Mouse (Mus musculus) MEL (cell line): ENCODE results near the gene Kmt5a. TPM values are rescaled to one million over a fixed set of nuclear protein-coding genes. Genes with fewer than 3 reads are reported as not detected.

Experiments used
- DNase-seq: peaks from one replicate; pipeline ENCODE4 v3.0.0; 2011; ENCODE audit warnings: low read depth, low spot score
- H3K27ac ChIP-seq: 2 replicates; pipeline ENCODE4 v1.5.1; 2012; ENCODE audit warnings: low read depth, mild to moderate bottlenecking, control low read depth, low read length, moderate library complexity; ENCODE audit not compliant: control insufficient read depth
- H3K27me3 ChIP-seq, 2 experiments: fragments of 150-350 bp in 1 of 2; sonication (generic) in 1 of 2; 2 replicates each; pipeline ENCODE4 v1.6.1; 2012; ENCODE audit warnings: low read length in 2 of 2, mild to moderate bottlenecking in 2 of 2, improper control_type of control experiment in 1 of 2, moderate library complexity in 1 of 2; ENCODE audit not compliant: insufficient read depth in 2 of 2, control insufficient read depth in 1 of 2
- H3K36me3 ChIP-seq, 2 experiments: 2 replicates each; pipeline ENCODE4 v1.6.1; 2012 to 2014; ENCODE audit warnings: low read length in 2 of 2, improper control_type of control experiment in 1 of 2, inconsistent platforms in 1 of 2, mild to moderate bottlenecking in 1 of 2; ENCODE audit not compliant: insufficient read depth in 2 of 2, control insufficient read depth in 1 of 2
- H3K4me1 ChIP-seq, 2 experiments: fragments of 150-350 bp in 1 of 2; sonication (generic) in 1 of 2; 2 replicates each; pipeline ENCODE4 v1.6.1; 2012; ENCODE audit warnings: low read length in 2 of 2, improper control_type of control experiment in 1 of 2, mild to moderate bottlenecking in 1 of 2; ENCODE audit not compliant: insufficient read depth in 2 of 2, control insufficient read depth in 1 of 2
- H3K4me3 ChIP-seq, 2 experiments: fragments of 150-350 bp in 1 of 2; sonication (generic) in 1 of 2; 2 replicates each; pipeline ENCODE4 v1.5.1; 2012; ENCODE audit warnings: low read depth in 2 of 2, low read length in 2 of 2, mild to moderate bottlenecking in 2 of 2, moderate library complexity in 2 of 2, control low read depth in 1 of 2, improper control_type of control experiment in 1 of 2; ENCODE audit not compliant: control insufficient read depth in 1 of 2, insufficient read depth in 1 of 2
- H3K79me2 ChIP-seq: 2 replicates; pipeline ENCODE4 v1.6.1; 2012; ENCODE audit warnings: mild to moderate bottlenecking, low read length, moderate library complexity; ENCODE audit not compliant: control insufficient read depth, poor library complexity, insufficient read depth
- H3K9ac ChIP-seq: 2 replicates; pipeline ENCODE4 v1.6.1; 2012; ENCODE audit warnings: low read depth, mild to moderate bottlenecking, control low read depth, low read length, moderate library complexity; ENCODE audit not compliant: control insufficient read depth, poor library complexity, severe bottlenecking
- H3K9me3 ChIP-seq: fragments of 150-350 bp; sonication (generic); replicated peaks from 2 replicates; pipeline ENCODE4 v1.6.1; 2012; ENCODE audit warnings: mild to moderate bottlenecking, low read length, improper control_type of control experiment, moderate library complexity; ENCODE audit not compliant: insufficient read depth
- CHD1 ChIP-seq: IDR thresholded peaks from 2 replicates; pipeline ENCODE4 v1.6.1; 2012; ENCODE audit warnings: low read depth, mild to moderate bottlenecking, inconsistent platforms, low read length, improper control_type of control experiment
- CTCF ChIP-seq, 3 experiments: IDR thresholded peaks in 2 of 3; conservative IDR thresholded peaks in 1 of 3; 2 replicates each; pipeline ENCODE4 v1.5.1; 2011 to 2012; ENCODE audit warnings: low read length in 3 of 3, low read depth in 2 of 3, mild to moderate bottlenecking in 2 of 3, improper control_type of control experiment in 1 of 3, inconsistent platforms in 1 of 3, mixed read lengths in 1 of 3, moderate library complexity in 1 of 3; ENCODE audit not compliant: control insufficient read depth in 1 of 3, insufficient read depth in 1 of 3, poor library complexity in 1 of 3, severe bottlenecking in 1 of 3
- E2F4 ChIP-seq: IDR thresholded peaks from 2 replicates; pipeline ENCODE4 v1.6.1; 2011; ENCODE audit warnings: low read depth, low read length, improper control_type of control experiment, borderline replicate concordance
- ELF1 ChIP-seq: IDR thresholded peaks from 2 replicates; pipeline ENCODE4 v1.6.1; 2014; ENCODE audit warnings: low read depth, mild to moderate bottlenecking, inconsistent platforms, low read length, improper control_type of control experiment, moderate library complexity
- EP300 ChIP-seq, 2 experiments: IDR thresholded peaks; 2 replicates each; pipeline ENCODE4 v1.6.1; 2011; ENCODE audit warnings: improper control_type of control experiment in 2 of 2, low read length in 2 of 2, low read depth in 1 of 2, mild to moderate bottlenecking in 1 of 2
- ETS1 ChIP-seq: IDR thresholded peaks from 2 replicates; pipeline ENCODE4 v1.6.1; 2012; ENCODE audit warnings: low read depth, mild to moderate bottlenecking, inconsistent platforms, low read length, improper control_type of control experiment, moderate library complexity
- GABPA ChIP-seq: IDR thresholded peaks from 2 replicates; pipeline ENCODE4 v1.6.1; 2012; ENCODE audit warnings: low read depth, mild to moderate bottlenecking, inconsistent platforms, low read length, improper control_type of control experiment, moderate library complexity
- GATA1 ChIP-seq: IDR thresholded peaks from 2 replicates; pipeline ENCODE4 v1.6.1; 2011; ENCODE audit warnings: low read depth, low read length, improper control_type of control experiment
- HCFC1 ChIP-seq: IDR thresholded peaks from 2 replicates; pipeline ENCODE4 v1.6.1; 2012; ENCODE audit warnings: low read depth, mild to moderate bottlenecking, inconsistent platforms, low read length, improper control_type of control experiment, moderate library complexity
- KAT2A ChIP-seq: conservative IDR thresholded peaks from 2 replicates; pipeline ENCODE4 v1.6.1; 2012; ENCODE audit warnings: low read depth, low read length, improper control_type of control experiment, inconsistent platforms
- MAX ChIP-seq: IDR thresholded peaks from 2 replicates; pipeline ENCODE4 v1.6.1; 2011; ENCODE audit warnings: low read length, improper control_type of control experiment
- NELFE ChIP-seq: IDR thresholded peaks from 2 replicates; pipeline ENCODE4 v1.6.1; 2011; ENCODE audit warnings: low read depth, low read length, improper control_type of control experiment
- NRF1 ChIP-seq: IDR thresholded peaks from 2 replicates; pipeline ENCODE4 v1.6.1; 2014; ENCODE audit warnings: low read depth, mild to moderate bottlenecking, inconsistent platforms, low read length, improper control_type of control experiment, moderate library complexity; ENCODE audit not compliant: poor library complexity, insufficient read depth, severe bottlenecking
- POLR2A ChIP-seq, 2 experiments: IDR thresholded peaks; 2 replicates each; pipeline ENCODE4 v1.6.1; 2011 to 2012; ENCODE audit warnings: low read length in 2 of 2, mild to moderate bottlenecking in 2 of 2, control low read depth in 1 of 2, improper control_type of control experiment in 1 of 2, low read depth in 1 of 2, moderate library complexity in 1 of 2; ENCODE audit not compliant: control insufficient read depth in 1 of 2, insufficient read depth in 1 of 2, poor library complexity in 1 of 2
- POLR2AphosphoS2 ChIP-seq: IDR thresholded peaks from 2 replicates; pipeline ENCODE4 v1.6.1; 2011; ENCODE audit warnings: low read length, improper control_type of control experiment
- POLR2AphosphoS5 ChIP-seq: IDR thresholded peaks from 2 replicates; pipeline ENCODE4 v1.6.1; 2012; ENCODE audit warnings: low read depth, borderline replicate concordance, mild to moderate bottlenecking, inconsistent platforms, low read length, moderate library complexity, mixed read lengths
- RAD21 ChIP-seq: IDR thresholded peaks from 2 replicates; pipeline ENCODE4 v1.6.1; 2011; ENCODE audit warnings: mild to moderate bottlenecking, low read depth, low read length, improper control_type of control experiment
- RCOR1 ChIP-seq: IDR thresholded peaks from 2 replicates; pipeline ENCODE4 v1.6.1; 2012; ENCODE audit warnings: low read depth, mild to moderate bottlenecking, inconsistent platforms, low read length, improper control_type of control experiment
- SMC3 ChIP-seq: IDR thresholded peaks from 2 replicates; pipeline ENCODE4 v1.6.1; 2011; ENCODE audit warnings: low read depth, low read length, improper control_type of control experiment
- TAL1 ChIP-seq: IDR thresholded peaks from 2 replicates; pipeline ENCODE4 v1.6.1; 2012; ENCODE audit warnings: mild to moderate bottlenecking, inconsistent platforms, low read length, moderate library complexity, mixed read lengths
- TCF12 ChIP-seq: IDR thresholded peaks from 2 replicates; pipeline ENCODE4 v1.6.1; 2014; ENCODE audit warnings: low read depth, mild to moderate bottlenecking, inconsistent platforms, low read length, improper control_type of control experiment, moderate library complexity
- USF1 ChIP-seq: IDR thresholded peaks from 2 replicates; pipeline ENCODE4 v1.6.1; 2014; ENCODE audit warnings: low read depth, mild to moderate bottlenecking, inconsistent platforms, low read length, improper control_type of control experiment, moderate library complexity
- ZC3H11A ChIP-seq: IDR thresholded peaks from 2 replicates; pipeline ENCODE4 v1.6.1; 2012; ENCODE audit warnings: low read depth, mild to moderate bottlenecking, inconsistent platforms, low read length, improper control_type of control experiment
- ZNF384 ChIP-seq: IDR thresholded peaks from 2 replicates; pipeline ENCODE4 v1.6.1; 2012; ENCODE audit warnings: low read depth, mild to moderate bottlenecking, inconsistent platforms, low read length, improper control_type of control experiment
- polyA plus RNA-seq, 2 experiments: library from polyadenylated mRNA; stranded (reverse) in 1 of 2; unstranded in 1 of 2; fragments of >175 nt in 1 of 2; fragments of >200 nt in 1 of 2; gene quantifications; 2 replicates each; pipeline versions ENCODE4 v1.2.1 to v1.2.4; 2012; ENCODE audit warnings: low replicate concordance in 2 of 2, low read depth in 1 of 2; ENCODE audit not compliant: insufficient read length in 2 of 2, insufficient read depth in 1 of 2, missing spikeins in 1 of 2
- total RNA-seq: library from RNA; depleted of rRNA; stranded (reverse); fragments of 300-350 nt; gene quantifications from 2 replicates; pipeline ENCODE4 v1.2.3, GENCODE M21; 2012

Kmt5a gene
- total and polyA plus RNA-seq, 3 experiments: 88.6 to 243 (median 110) TPM

- Histone ChIP-seq H3K4me3 (no peak overlapping the region), H3K9me3 (no peaks in the 10 kb centered on the region), H3K4me1 (0 out of 4 replicates have a peak, but pooled peaks cover 0 to 3% of the 10 kb centered on the region in 2 experiments)
Observed at GRCm38 (mm10) chr5:124453339-124454081, 13.8 kb downstream of the Kmt5a start.

GRCm38 (mm10) chr5:124454082-124454419, 14.3 kb downstream of the Kmt5a start:
- Histone ChIP-seq H3K4me1 (0 out of 4 replicates have a peak, but pooled peaks cover 0 to 3% of the 10 kb centered on the region in 2 experiments), H3K79me2 (peaks cover 7% of the 10 kb centered on the region), H3K9ac (no peak overlapping the region), H3K36me3 (peaks cover 8 to 17% of the 10 kb centered on the region in 2 experiments), H3K27ac (no peak overlapping the region), H3K9me3 (no peaks in the 10 kb centered on the region), H3K4me3 (no peak overlapping the region), H3K27me3 (no peaks in the 10 kb centered on the region)
- TF ChIP-seq NELFE (no peak), ZNF384 (no peak), RAD21 (no peak), POLR2AphosphoS2 (no peak), POLR2AphosphoS5 (no peak), E2F4 (no peak), ETS1 (no peak), MAX (no peak), EP300 (IDR thresholded peaks at IDR 0.05; ENCODE audit: low read depth in 1 of 2, low read length in 2 of 2) (no peak), USF1 (no peak), HCFC1 (no peak)
- DNase-seq: no peak

More at GRCm38 (mm10) chr5:124453339-124454081, 13.8 kb downstream of the Kmt5a start:
- Histone ChIP-seq H3K79me2 (peaks cover 12% of the 10 kb centered on the region), H3K27me3 (no peaks in the 10 kb centered on the region), H3K36me3 (peaks cover 10 to 22% of the 10 kb centered on the region in 2 experiments), H3K9ac (no peak overlapping the region), H3K27ac (no peak overlapping the region)
- no peak for DNase-seq
- TF ChIP-seq TAL1: no peak
- TF ChIP-seq MAX: no peak
- TF ChIP-seq KAT2A: no peak
- no peak for TF ChIP-seq RAD21
- no peak for TF ChIP-seq CHD1

GRCm38 (mm10) chr5:124456762-124457161, 17.0 kb downstream of the Kmt5a start:
- Histone ChIP-seq H3K9ac (no peak overlapping the region), H3K79me2 (no peaks in the 10 kb centered on the region; the same call in 1 of the 2 replicates)
- TF ChIP-seq POLR2AphosphoS2 (no peak), SMC3 (no peak), TCF12 (no peak), ZC3H11A (no peak), EP300 (IDR thresholded peaks at IDR 0.05; ENCODE audit: low read depth in 1 of 2, low read length in 2 of 2) (no peak), GABPA (no peak), POLR2AphosphoS5 (no peak), POLR2A (IDR thresholded peaks at IDR 0.05; ENCODE audit: control insufficient read depth in 1 of 2, insufficient read depth in 1 of 2, low read depth in 1 of 2, low read length in 2 of 2, poor library complexity in 1 of 2) (no peak), CHD1 (no peak), KAT2A (no peak), ELF1 (no peak), NRF1 (no peak), RCOR1 (no peak), GATA1 (no peak), CTCF (IDR thresholded peaks at IDR 0.05 in 2 of 3, conservative IDR thresholded peaks at IDR 0.05 in 1 of 3; ENCODE audit: control insufficient read depth in 1 of 3, insufficient read depth in 1 of 3, low read depth in 2 of 3, low read length in 3 of 3, poor library complexity in 1 of 3, severe bottlenecking in 1 of 3) (no peak)

More at GRCm38 (mm10) chr5:124456762-124457161, 17.0 kb downstream of the Kmt5a start:
- no peaks in the 10 kb centered on the region for H3K27me3 ChIP-seq
- no peak for DNase-seq
- no peak overlapping the region for H3K27ac ChIP-seq
- no peaks in the 10 kb centered on the region for H3K9me3 ChIP-seq
- H3K4me3 ChIP-seq: no peak overlapping the region
- no peaks in the 10 kb centered on the region for H3K4me1 ChIP-seq
- H3K36me3 ChIP-seq: peaks cover 0 to 6% of the 10 kb centered on the region in 2 experiments; a peak in 3 of 4 replicates
